Mouse (Mus musculus) E14TG2a.4 (cell line): ENCODE results near the gene Prkg1.

Source experiments
- CTCF ChIP-seq: conservative IDR thresholded peaks from 2 replicates; pipeline ENCODE4 v1.5.1; 2014; ENCODE audit warnings: low read length
- NANOG ChIP-seq: IDR thresholded peaks from 2 replicates; pipeline ENCODE4 v1.6.1; 2014; ENCODE audit warnings: borderline replicate concordance, low read length, mixed read lengths

GRCm38 (mm10) chr19:31198461-31198860, 566.4 kb downstream of the Prkg1 start:
- TF ChIP-seq CTCF: no peak
- no peak for TF ChIP-seq NANOG
